Mouse (Mus musculus) cerebellum, postnatal 4 days (tissue): ENCODE data around the gene Abcg1.

Source experiments
- DNase-seq, 2 experiments: peaks; one replicate each; pipeline ENCODE4 v3.0.0; 2022; ENCODE audit warnings: low spot score in 2 of 2, mixed read lengths in 1 of 2

Abcg1 gene

DNA sequence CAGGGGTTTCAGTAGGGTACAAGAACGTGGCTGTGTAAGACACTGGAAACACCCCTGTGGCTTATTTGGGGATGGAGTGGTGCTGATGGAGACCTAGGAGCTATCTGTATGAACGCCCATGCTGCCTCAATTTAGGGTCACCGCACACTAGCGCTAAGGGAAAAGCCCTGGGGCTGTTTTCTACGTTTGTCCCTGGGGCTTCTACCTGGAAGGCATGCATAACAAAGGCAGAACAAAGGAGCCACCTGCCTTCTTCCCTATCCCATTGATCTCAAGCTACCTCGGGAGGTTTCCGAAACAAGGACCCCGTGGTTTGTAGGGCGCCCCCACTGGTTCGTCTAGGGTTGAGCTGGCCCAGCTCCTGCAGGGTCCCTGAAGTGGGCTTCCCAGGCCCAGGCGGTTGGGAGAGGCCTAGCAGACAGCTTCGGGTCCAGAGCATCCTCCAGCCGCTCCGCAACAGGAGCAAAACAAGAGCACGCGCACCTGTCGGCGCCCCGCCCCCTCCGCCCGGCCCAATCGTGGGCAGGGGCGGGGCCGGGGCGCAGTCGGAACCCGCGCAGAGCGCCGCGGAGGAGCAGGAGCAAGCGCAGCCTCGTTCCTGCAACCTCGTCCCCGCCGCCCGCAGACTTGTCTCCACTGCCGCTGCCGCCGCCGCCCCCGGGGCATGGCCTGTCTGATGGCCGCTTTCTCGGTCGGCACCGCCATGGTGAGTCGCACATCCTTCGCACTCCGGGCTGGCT is at the start of gene Abcg1:
TSS of gene Abcg1 (plus strand) at position 525 of the 740 bp plus-strand sequence.
- peak; percentile 47 to 75 for DNase-seq

DNA sequence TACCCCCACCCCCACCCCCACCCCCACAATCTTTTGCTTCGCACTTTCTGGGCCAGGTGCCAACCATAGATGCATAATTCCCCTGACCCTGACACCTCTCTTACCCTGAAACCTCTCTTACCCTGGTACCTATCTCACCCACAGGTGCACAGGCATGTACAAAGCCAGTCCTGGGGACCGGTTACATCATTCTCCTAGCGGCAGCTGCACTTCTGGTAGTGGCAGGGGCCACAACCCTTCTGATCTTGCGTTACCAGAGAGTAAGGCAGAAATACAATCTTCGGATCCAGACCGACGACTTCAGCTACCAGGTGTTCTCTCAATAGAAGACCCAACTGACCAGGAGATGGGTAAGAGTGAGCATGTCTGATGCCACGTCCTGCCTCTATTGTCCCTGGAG is 49.1 kb upstream of the Abcg1 start:
- DNase-seq, result no peak

DNA sequence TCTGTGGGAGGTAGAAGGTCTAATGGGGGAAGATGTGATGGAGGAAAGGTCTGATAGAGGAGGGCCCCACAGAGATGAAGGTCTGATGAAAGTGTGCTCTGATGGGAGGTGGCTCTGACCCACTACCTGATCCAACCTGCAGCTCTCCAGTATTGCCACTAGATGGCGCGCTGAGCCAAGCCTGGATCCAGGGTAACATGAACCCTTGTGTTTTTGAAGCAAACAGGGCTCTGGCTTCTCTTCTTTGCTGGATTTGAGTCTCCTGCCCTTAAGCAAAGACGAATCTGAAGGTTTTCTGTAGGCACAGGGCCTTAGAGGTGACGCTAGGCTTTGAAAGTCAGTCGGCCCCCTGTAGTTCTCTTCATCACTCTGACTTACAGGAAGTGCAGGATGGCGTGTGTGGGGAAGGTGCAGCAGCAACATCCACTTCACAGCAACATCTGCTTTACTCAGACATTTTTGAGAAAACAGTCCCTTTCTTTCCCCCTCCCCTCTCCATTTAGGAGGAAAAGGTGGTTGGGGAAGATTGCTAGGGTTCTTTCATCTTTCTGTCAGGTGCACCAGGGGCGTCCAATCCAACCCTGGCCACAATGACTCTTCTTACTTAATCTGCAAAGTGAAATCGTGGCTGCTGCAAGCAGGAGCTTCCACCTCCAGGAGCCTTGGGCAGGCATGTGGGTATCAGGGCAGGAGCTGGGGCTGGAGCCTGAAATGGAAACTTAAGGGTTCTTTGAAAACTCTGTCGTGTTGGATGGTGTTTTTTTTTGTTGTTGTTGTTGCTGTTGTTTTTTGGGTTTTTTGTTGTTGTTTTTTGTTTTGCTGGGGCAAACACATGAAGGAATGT is 45.7 kb upstream of the Abcg1 start:
- DNase-seq, result peak; percentile 37 to 63

DNA sequence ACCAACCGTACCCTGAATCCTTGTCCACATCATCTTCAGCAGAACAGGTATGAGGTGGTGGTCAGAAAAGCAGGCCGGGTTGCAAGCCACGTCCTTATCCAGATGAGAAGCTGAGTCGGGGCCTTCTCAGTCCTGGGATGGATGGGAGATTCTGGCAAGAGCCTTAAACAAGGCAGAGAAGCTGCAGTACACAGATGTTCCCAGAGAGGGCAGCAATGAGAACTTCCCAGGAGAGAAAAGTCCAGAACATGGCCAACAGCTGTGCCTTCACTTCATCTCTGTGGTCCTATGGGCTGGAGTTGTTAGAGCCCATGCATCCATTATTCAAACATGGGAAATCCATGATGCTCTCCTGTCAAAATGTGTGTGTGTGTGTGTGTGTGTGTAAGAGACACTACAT is 39.2 kb upstream of the Abcg1 start:
- peak in 1 of 2 experiments; percentile 57 for DNase-seq

DNA sequence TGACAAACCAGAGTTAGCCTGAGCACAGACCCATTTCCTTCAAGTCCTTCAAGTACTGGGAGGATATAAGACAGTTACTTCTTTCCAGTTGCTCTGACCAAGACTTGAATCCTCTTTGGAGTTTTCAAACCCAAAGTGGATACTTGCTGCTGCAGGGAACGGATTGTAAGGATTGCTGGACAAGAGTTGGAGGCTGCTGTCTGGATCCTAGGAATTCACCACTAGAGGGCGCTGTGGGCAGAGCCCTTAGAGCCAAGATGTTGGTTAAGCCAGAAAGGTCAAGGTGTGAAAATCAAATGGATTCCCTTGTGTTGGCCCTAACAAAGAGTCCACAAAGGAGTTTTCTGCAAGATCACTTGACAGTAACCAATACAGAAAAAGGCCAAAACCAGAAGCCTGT is 38.0 kb upstream of the Abcg1 start:
- peak; percentile 39 to 67 for DNase-seq

DNA sequence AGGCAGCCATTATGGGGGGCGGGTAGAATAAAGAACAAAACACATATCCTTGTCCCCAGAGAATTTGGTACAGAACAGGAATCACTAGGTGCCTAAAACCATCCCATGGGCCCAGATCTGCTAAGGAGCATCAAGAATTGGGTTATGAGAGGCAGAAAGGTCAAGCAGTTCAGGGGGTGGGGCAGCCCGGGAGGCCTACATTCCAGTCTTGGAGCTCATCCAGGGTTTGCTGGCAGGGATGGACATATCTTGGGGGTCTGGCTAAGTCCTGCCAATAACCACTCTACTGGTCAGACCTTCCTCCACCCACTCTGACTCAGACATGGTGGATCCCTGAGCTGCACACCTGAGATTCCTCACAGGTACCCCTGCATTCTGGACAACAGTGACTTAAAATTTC is 37.4 kb upstream of the Abcg1 start:
- DNase-seq, result no peak

DNA sequence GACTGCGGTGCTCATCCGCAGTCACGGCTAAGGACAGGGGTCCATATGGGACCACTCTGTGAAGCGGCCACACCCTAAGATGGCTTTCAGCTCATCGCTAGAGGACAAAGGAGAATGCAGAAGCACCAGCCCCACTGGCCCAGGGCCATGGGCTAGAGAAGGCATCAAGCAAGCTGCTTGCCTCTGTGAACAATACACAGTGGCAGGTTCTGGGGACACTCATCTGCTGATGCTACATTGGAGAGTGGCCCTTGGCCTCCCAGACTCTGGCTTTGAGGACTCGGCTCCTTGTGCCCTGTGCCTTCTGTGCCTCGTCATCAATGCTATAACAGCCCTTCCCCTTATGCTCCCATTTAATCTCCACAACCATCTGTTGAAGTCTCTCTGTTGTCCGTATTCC is 36.2 kb upstream of the Abcg1 start:
- no peak for DNase-seq

DNA sequence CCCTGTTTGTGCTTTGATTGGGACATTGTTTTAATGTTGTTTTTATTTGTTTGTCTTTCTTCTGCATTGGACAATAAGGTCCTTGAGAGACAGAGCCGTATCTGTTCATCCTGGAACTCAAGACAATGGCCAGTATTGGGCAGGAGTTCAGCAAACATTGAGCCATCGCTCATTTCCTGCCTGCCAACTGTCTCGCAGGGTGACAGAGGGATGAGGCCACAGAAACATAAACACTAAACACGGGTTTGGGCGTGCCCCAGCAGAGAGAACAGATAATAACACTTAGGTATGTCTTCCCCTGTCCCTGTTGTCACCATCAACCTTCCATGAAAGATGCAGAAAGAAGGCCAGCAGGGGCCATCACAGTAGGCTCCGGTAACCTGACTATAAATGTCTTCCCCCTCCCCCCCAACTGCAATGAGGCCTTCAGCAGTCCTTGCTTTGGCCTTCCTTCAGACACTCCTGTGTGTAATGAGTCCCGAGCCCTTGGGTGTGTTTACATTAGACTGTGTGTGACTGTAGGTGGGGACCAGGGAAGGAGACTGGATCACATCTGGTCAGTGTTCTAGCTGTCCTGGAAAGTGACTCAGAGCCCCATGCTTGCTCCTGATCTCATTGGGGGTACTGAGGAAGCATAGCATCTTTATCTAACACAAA is 33.2 kb upstream of the Abcg1 start:
- no peak for DNase-seq

DNA sequence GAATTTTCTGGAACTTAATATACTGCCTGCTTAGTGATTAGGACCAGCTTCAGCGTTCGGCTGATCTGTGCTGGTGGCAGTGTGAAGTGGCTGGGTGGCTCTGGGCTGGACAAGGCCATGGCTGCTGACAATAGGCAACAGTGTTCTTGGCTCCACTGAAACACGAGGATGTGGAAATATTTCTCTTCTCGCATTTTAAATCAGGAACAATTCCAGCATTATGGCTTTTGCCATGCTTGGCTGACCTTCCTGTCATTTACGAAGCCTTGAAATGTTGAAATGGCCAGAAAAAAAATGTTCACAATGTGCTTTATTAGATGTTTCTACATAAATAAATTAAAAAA is 32.7 kb upstream of the Abcg1 start:
- DNase-seq, result no peak

DNA sequence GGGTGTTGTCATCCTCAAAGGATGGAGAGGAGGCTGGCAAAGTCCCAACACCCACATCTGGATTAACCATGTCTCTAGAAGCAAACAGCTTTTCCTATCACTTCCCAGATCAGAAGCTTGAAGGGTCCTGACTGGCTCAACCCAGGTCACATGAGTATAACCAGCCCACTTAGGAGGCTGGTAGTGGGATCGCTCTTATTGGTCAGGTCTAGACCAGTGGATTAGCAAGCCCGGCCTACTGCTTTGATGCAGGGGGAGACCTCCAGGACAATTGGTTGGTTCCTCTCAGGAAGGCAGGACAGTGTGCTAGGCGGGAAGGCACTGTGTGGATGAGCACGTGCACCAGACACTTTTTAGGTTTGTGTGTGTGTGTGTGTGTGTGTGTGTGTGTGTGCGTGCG is 30.5 kb upstream of the Abcg1 start:
- no peak for DNase-seq

DNA sequence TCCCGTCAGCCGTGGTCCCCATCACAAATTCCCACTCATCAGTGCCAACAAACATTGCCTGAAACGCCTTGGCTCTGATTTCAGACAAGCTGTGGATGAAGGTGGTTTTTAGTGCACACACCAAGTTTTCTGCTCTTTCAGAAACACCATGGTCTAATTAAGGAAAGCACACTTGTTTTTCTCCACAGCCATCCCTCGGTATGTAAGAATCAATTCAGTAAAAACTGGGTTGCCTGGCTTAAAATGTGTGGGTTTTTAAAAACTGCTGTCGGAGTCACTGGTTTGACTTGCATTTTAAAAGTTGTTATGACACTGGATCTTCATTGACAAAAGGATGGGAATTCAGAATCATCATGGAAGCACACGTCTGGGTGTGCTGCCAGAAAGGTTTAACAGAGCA is 29.8 kb upstream of the Abcg1 start:
- DNase-seq, result no peak

DNA sequence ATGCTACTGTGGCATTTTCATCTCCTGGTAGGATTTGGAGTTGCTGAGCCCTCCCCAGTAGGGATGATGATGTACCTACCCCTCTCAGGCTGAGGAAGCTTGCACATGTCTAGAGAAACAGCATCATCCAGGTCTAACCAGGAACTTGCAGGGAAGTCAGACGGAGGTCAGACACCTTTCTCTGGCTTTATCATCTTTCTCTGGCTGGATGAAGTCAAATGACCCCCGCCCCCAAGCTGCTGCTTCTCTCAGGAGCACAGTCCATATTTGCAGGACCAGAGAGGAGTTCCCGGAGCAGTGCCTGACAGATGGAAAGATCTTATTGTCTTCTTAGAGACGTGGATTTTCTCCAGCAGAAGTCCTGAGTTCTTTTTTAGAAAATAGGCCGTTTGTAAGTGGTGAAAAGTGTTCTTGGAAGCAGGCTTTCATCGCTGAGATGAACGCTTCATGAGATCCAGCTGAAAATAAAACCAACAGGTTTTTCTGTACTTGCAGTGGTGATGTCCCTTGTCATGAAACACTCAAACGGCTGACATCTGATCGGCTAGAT is 28.6 kb upstream of the Abcg1 start:
- no peak for DNase-seq

DNA sequence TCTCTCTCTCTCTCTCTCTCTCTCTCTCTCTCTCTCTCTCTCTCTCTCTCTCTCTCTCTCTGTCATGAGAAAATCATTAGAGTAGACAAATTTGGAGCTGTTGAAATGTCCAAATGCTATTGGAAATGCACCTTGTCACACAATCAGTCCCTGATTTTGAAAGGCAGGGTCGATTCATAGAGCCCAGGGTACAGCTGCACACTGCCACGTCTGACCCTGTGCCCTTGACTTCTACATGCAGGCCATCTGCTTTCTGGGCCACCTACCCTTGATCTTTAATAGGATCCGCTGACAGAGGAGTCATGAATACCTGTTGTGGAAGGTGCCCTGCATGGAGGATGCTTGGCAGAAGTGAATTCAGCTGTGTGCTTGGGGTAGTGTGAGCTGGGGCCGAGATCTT is 28.1 kb upstream of the Abcg1 start:
- DNase-seq, result no peak

DNA sequence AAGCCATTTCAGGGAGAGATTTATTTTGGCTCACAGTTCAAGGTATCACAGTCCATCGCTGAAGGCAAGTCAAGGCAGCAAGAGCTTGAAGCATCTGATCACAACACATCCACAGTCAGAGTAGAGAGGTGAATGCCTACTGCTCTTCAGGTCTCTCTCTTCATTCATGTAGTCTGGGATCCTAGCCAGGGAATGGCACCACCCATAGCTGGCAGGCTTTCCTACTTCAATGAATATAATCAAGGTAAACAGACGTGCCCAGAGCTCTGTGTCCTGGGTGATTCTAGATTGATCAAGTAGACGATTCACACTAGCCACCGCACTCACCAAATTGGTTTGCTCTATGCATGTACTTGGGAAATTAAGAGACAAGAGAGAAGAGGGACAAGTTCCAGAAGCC is 25.1 kb upstream of the Abcg1 start:
- DNase-seq, result no peak

DNA sequence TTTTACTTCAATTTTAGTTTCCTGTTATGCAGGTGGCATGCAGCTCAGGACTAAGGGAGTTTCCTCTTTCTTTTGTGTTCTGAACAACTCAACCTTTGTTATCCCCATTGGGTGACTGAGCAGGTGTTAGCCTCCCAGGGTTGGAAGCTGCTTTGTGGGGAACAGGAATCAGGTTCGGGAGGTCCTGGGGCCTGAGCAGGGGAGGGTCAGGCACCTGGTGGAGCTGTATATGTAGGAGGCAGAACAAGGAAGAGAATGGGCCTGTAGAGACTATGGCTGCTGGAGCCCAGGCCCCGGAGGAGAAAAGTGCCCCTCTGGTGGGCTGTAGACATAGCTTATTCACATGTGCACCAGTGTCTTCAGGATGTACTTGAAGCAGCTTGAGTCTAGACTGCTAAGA is 24.2 kb upstream of the Abcg1 start:
- no peak for DNase-seq

DNA sequence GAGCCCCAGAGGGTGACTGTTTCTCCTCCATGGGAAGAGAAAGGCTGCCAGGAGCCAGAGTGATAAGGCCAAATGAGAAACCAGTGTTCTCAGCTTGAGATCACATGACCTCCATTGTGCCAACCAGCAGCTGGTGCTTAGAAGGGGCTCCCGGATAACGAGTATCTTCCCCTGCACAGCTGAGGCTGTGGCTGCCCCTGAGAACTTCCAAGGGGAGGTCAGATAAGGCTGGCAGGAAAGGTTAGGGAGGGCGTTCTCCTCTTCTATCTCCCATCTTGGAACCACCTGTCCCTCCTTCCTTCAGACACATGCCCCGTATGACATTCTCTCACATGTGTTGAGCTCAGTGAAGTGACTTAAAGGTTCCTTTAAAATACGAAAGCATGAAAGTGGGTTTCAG is 23.3 kb upstream of the Abcg1 start:
- peak in 1 of 2 experiments; percentile 33 for DNase-seq

DNA sequence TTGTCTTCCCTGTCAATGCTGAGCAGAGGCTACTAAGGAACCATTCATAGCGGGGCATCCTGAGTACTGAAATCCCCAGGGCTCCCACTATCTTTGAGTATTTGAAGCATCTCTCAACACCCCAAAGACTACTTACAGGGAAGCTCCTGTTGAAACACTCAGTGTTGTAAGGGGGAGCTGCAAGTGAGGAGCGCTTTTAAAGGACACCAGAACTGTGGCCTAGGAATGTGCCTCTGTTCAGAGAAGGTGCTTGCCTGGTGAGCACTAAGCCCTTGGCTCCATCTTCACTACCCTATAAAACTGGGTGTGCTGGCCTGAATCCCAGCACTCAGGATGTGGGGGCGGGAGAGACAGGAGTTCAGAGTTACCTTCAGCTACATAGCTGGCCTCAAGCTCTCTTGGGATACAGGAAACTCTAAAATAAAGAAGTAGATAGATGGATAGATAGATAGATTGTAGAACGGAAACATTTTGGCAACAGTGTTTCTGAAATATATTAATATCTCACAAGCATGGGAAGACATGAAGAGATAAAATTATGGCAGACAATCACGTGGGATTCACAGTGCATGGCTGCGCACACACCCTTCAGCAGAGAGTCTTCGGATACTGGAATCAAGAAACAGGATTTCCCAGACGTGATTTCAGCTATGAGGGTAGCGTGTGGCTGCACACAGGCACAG is 22.7 kb upstream of the Abcg1 start:
- no peak for DNase-seq

DNA sequence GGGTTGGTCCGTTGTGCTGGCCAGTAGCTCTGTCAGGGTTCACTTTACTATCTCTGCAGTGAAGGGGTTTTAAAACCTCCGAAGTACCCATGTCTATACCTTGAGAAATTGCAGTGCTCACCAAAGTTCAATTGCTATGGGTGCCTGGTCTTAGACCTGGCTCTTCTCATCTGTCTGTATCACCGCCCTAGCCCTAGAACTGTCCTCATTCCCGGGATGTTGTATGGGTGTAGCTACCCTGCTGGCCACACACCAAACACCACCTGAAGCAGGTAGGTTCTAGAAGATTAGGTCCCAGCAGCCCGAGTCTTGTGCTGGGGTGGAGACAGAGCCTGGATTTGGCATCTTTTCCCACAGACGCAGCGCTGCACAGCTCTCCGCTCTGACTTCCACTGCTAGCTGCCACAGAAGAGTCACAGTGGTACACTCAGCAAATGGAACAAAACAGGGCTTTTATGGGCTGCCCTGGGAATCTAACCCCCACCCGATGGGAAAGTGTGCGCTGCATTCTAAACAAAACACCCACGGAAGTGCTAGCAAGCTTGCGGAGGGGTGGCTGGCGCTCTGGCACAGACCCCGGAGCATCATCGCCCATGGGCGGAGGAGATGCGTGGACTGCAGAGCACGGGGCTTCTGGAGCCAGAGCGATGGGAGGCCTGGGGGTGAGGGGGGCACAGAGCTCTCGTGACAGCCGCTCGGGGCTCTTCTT is 21.2 kb upstream of the Abcg1 start:
- peak in 1 of 2 experiments; percentile 20 for DNase-seq

DNA sequence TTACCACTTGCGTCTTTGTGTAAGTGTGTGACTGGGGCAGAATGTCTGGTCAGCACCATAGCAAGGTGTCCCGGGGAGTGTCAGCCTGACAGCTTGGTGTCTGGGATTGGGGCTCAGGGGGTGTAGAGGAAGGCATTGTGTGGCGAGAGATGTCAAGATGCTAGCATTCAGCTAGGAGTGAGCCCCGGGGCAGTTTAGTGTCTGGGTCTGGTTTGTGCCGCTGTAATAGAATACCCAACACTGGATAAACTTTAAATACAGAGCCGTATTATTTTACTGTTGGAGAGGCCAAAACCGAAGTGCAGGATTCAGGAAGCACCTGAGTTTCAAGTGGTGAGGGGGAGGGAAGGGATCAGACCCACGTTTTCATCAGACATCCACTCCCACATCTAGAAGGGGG is 20.1 kb upstream of the Abcg1 start:
- no peak for DNase-seq

DNA sequence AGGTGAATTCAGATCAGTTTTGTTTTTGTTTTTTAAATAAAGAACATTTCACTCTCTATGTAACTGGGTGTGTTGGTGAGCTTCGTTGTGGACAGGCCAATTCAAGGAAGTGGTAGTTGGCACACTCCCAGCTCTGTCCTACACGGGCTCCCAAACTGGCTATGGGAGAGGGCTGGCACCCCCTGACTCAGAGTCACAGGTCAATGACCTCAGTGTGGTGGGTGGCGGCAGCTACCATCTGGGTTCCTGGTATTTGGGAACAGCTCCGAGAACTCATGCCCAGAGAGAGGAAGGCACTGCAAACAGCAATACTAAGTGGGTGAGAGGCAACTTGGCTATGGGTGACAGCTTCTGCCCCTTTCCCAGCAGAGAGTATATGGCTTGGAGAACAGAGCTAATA is 19.1 kb upstream of the Abcg1 start:
- DNase-seq, result no peak

DNA sequence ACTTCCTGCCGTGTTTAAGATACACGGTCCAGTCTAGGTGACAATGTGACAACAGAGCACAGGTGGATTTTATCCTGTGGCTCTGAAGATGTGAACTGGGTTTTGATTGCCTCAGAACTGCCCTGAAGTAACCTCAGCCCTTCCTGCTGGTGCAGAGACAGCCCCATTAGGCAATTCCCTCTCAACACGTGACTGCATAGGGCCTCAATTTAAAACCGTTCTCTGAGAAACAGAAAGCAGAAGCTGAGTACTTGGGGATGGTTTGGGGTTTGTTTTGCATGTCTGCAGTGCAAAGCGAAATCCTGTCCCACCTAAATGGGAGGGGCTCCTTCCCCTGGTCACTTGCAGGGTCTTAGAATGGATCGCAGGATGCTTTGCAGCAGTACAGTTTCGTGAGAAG is 17.8 kb upstream of the Abcg1 start:
- DNase-seq, result no peak
